Mouse (Mus musculus): ENCODE measurements around the gene Dbil5. TPM values are rescaled to one million over a fixed set of nuclear protein-coding genes. Genes with fewer than 3 reads are reported as not detected.

The Dbil5 gene
- total RNA-seq, 2 experiments from 2014 or later: not detected

- no peak for DNase-seq (ENCODE audit: low spot score)
- intact Hi-C loops (cut with DNase I): loop anchor here (5.0 kb wide), 1 partner anchor 60 kb away; no protein-coding TSS in a partner anchor
Measured at GRCm38 (mm10) chr11:76262611-76263351, 45.4 kb downstream of the Dbil5 start.

DNA sequence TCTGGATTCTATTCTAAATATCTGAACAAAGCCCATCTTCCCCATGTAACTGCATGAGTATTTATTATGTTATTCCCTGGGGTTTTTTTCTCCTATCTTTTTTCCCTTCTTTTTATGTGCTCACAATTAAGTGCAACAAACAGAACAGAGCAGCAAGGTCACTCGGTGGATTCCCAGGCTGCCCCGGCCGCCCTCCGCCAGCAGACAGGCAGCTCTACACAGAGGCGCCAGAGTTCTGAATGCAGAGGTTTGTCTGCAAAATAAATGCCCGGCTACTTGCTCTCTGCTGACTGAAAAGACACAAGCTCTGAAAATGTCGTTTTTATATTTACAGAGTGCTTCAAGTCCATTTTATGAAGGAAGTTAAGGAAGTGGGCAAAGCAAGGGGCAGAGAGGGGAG lies 50.1 kb downstream of the Dbil5 start:
- intact Hi-C loops (cut with DNase I): no loop called here
- no peak for DNase-seq (ENCODE audit: low spot score)

- intact Hi-C loops (cut with DNase I): no loop called here
- no peak for DNase-seq (ENCODE audit: low spot score)
Measured at GRCm38 (mm10) chr11:76268001-76268459, 50.6 kb downstream of the Dbil5 start.

Other genes with a start within 250 kb of the Dbil5 start
- gene 1700016K19Rik, start 217.7 kb upstream of the Dbil5 start, total RNA-seq (2021): not detected
- gene Rflnb, start 189.8 kb upstream of the Dbil5 start, total RNA-seq (2021): 10 to 100 TPM; 42.5 to 51.7 TPM
- gene Vps53, start 38.0 kb upstream of the Dbil5 start, total RNA-seq (2021): 10 to 100 TPM; 26.1 to 30.3 TPM
- gene Fam57a, start 37.9 kb upstream of the Dbil5 start, total RNA-seq (2021): 1 to 10 TPM; 4.1 TPM
- 1 to 10 TPM; 1.4 to 3.2 TPM for gene Gemin4, start 56 bp downstream of the Dbil5 start, total RNA-seq (2021)
- gene Mrm3, start 26.1 kb downstream of the Dbil5 start, total RNA-seq (2021): 10 to 100 TPM; 23.1 to 25.0 TPM
- gene Glod4, start 26.1 kb downstream of the Dbil5 start, total RNA-seq (2021): 10 to 100 TPM; 34.8 to 41.1 TPM
- 10 to 100 TPM; 11.6 to 14.8 TPM for gene Nxn, start 181.5 kb downstream of the Dbil5 start, total RNA-seq (2021)
- 10 to 100 TPM; 51.1 to 57.1 TPM for gene Timm22, start 189.3 kb downstream of the Dbil5 start, total RNA-seq (2021)